Mouse (Mus musculus): ENCODE results near the gene Gm20388. TPM values are rescaled to one million over a fixed set of nuclear protein-coding genes. Genes with fewer than 3 reads are reported as not detected.
A peak's percentile ranks its signal among the peaks of the same experiment; 100 is the strongest.

Gene Gm20388
- total and polyA plus RNA-seq, 2 experiments from 2014 or later: 17.3 TPM; not detected in 1

DNA sequence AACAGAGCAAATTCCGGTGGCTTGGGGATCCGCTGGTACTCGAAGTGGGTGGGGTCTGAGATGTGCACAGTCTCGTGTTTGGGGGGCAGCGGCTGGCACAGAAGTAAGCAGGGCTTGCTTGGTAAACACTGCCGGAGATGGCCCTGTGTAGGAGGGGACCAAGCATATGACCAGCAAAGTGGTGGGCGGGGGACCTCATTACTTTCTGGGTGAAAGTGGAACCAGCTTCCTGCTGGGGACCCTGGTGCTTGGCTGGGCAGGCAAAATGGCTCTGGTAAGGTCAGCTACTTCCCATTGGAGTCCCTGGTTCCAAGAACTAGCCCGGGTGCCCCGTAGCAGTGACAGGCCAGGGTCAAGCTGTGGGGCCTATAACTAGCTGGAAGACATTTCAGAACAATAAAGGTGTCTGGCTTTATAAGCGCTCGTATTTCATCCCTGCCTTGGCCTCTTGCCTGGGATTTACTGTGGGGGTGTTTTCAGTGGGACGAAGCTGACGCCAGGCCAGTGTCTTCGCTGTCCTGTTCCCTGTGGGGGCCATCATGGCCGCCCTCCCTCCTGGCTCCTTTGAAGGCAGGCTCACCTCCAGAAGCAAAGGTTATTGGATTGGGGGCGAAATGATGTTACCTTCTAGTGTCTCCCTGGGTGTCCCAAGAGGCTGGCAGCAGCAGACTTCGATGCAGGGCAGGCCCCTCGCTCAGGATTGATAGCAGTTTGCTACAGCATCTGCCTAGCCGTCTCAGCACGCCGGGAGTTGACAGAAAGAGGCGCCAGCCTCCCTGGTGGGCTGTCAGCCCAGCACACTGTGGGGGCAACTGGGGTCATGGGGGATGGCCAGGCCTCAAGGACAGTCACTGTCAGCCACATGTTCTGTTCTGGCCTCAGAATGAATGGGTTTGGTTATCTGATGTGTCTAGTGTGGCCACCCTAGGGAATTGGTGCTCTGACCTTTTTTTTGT is 466.5 kb downstream of the Gm20388 start:
- 60% methylated on average over 22 of the region's 22 CpGs for WGBS
- Histone ChIP-seq H3K4me1 (ENCODE audit: control insufficient read depth, insufficient read depth) (peaks cover 65% of the 10 kb centered on the region), H3K36me3 (replicated peaks; ENCODE audit: control insufficient read depth, insufficient read depth, low read length) (no peaks in the 10 kb centered on the region), H3K9ac (replicated peaks; ENCODE audit: low read depth, low read length) (no peak overlapping the region), H3K4me2 (ENCODE audit: low read depth, low read length) (no peak overlapping the region), H3K27me3 (ENCODE audit: control insufficient read depth, insufficient read depth, low read length) (no peaks in the 10 kb centered on the region), H3K9me3 (replicated peaks; ENCODE audit: control insufficient read depth, low read length) (no peaks in the 10 kb centered on the region), H3K27ac (ENCODE audit: low read depth) (no peak overlapping the region), H3K4me3 (ENCODE audit: low read depth, low read length) (no peak overlapping the region)
- DNase-seq (ENCODE audit: low spot score) (no peak), ATAC-seq (ENCODE audit: insufficient read depth, low read depth) (no peak)
- TF ChIP-seq CTCF (IDR thresholded peaks at IDR 0.05; ENCODE audit: low read depth) (no peak), EP300 (IDR thresholded peaks at IDR 0.05; ENCODE audit: low read depth) (no peak)

DNA sequence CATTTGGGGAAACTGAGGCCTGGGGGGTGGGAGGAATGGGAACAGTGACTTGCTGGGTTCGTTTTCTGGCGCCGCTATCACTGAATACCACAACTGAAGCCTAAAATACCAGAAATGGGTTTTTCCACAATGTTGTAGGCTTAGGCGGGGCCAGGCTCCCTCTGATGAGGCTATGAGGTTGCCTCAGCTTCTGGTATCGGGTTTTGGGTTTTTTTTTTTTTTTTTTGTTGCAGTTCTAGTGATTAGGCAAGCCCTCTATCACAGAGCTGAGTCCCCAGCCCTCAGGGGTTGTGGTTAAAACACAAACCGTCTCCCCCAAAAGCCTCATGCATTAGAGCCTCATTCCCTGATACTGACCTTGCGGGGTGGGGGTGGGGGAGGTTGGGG is 467.2 kb downstream of the Gm20388 start:
- no peak overlapping the region for H3K27ac ChIP-seq (ENCODE audit: low read depth)
- H3K9ac ChIP-seq (replicated peaks; ENCODE audit: low read depth, low read length): no peak overlapping the region
- DNase-seq (ENCODE audit: low spot score) (no peak), ATAC-seq (ENCODE audit: insufficient read depth, low read depth) (no peak)
- TF ChIP-seq CTCF (IDR thresholded peaks at IDR 0.05; ENCODE audit: low read depth) (no peak), EP300 (IDR thresholded peaks at IDR 0.05; ENCODE audit: low read depth) (no peak)
- 76% methylated on average over 7 of the region's 7 CpGs for WGBS
- H3K4me2 ChIP-seq (ENCODE audit: low read depth, low read length): no peak overlapping the region
- H3K9me3 ChIP-seq (replicated peaks; ENCODE audit: control insufficient read depth, low read length): no peaks in the 10 kb centered on the region
- peaks cover 64% of the 10 kb centered on the region for H3K4me1 ChIP-seq (ENCODE audit: control insufficient read depth, insufficient read depth)
- H3K36me3 ChIP-seq (replicated peaks; ENCODE audit: control insufficient read depth, insufficient read depth, low read length): no peaks in the 10 kb centered on the region
- no peak overlapping the region for H3K4me3 ChIP-seq (ENCODE audit: low read depth, low read length)
- H3K27me3 ChIP-seq (ENCODE audit: control insufficient read depth, insufficient read depth, low read length): no peaks in the 10 kb centered on the region

DNA sequence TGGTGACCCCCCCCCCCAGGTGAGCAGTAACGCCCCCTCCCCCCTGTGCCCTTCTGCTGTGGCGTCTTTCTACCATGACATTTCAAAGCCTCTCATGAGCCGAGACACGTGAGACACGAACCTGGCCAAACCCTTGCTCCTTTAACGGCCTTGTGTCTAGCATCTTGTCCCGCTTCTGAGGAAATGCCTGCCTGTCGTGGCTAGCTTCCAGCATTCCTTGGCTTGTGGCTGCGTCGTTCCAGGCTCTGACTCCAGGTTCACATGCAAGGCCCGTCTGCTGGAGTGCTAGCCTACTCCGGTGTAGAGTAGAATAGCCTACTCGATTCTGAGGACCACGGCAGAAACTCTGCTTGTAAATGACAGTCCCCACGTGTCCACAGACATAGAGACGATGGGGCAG is 467.7 kb downstream of the Gm20388 start:
- H3K4me1 ChIP-seq (ENCODE audit: control insufficient read depth, insufficient read depth): peaks cover 64% of the 10 kb centered on the region
- TF ChIP-seq EP300 (IDR thresholded peaks at IDR 0.05; ENCODE audit: low read depth) (no peak), CTCF (IDR thresholded peaks at IDR 0.05; ENCODE audit: low read depth) (no peak)
- 21% methylated on average over 16 of the region's 16 CpGs for WGBS
- H3K9me3 ChIP-seq (replicated peaks; ENCODE audit: control insufficient read depth, low read length): no peaks in the 10 kb centered on the region
- H3K36me3 ChIP-seq (replicated peaks; ENCODE audit: control insufficient read depth, insufficient read depth, low read length): no peaks in the 10 kb centered on the region
- H3K4me2 ChIP-seq (ENCODE audit: low read depth, low read length): no peak overlapping the region
- no peak for DNase-seq (ENCODE audit: low spot score)
- H3K9ac ChIP-seq (replicated peaks; ENCODE audit: low read depth, low read length): no peak overlapping the region
- H3K4me3 ChIP-seq (ENCODE audit: low read depth, low read length): no peak overlapping the region
- no peak for ATAC-seq (ENCODE audit: insufficient read depth, low read depth)
- no peaks in the 10 kb centered on the region for H3K27me3 ChIP-seq (ENCODE audit: control insufficient read depth, insufficient read depth, low read length)
- H3K27ac ChIP-seq (ENCODE audit: low read depth): 0 out of 2 replicates have a peak overlapping the region, but pooled peaks have one; percentile 15

DNA sequence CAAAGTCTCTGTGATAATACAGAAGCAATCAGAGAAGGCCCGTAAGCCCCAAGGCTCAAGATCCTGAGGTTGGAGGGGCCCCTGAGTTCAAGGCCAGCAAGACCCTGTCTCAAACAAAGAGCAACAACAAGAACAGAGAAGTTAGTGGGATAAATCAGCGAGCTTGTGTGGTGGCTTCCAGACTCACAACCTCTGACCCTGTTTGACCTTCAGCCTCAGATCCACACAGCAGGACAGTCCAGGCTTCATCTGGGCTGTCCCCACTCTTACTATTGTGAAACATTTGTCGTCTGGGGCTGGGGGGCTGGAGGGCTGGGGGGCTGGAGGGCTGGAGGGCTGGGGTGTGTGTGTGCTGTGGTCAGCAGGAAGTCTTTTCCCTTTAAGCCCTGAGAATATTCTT is 468.4 kb downstream of the Gm20388 start:
- H3K27me3 ChIP-seq (ENCODE audit: control insufficient read depth, insufficient read depth, low read length): no peaks in the 10 kb centered on the region
- TF ChIP-seq EP300 (IDR thresholded peaks at IDR 0.05; ENCODE audit: low read depth) (no peak), CTCF (IDR thresholded peaks at IDR 0.05; ENCODE audit: low read depth) (no peak)
- no peaks in the 10 kb centered on the region for H3K9me3 ChIP-seq (replicated peaks; ENCODE audit: control insufficient read depth, low read length)
- no peak overlapping the region for H3K4me3 ChIP-seq (ENCODE audit: low read depth, low read length)
- no peak overlapping the region; the same call in 1 of the 2 replicates for H3K9ac ChIP-seq (replicated peaks; ENCODE audit: low read depth, low read length)
- DNase-seq (ENCODE audit: low spot score): no peak
- ATAC-seq (ENCODE audit: insufficient read depth, low read depth): no peak
- WGBS: 63% methylated on average over 3 of the region's 3 CpGs
- H3K4me1 ChIP-seq (ENCODE audit: control insufficient read depth, insufficient read depth): peaks cover 70% of the 10 kb centered on the region
- H3K27ac ChIP-seq (ENCODE audit: low read depth): no peak overlapping the region
- H3K36me3 ChIP-seq (replicated peaks; ENCODE audit: control insufficient read depth, insufficient read depth, low read length): no peaks in the 10 kb centered on the region
- H3K4me2 ChIP-seq (ENCODE audit: low read depth, low read length): no peak overlapping the region

DNA sequence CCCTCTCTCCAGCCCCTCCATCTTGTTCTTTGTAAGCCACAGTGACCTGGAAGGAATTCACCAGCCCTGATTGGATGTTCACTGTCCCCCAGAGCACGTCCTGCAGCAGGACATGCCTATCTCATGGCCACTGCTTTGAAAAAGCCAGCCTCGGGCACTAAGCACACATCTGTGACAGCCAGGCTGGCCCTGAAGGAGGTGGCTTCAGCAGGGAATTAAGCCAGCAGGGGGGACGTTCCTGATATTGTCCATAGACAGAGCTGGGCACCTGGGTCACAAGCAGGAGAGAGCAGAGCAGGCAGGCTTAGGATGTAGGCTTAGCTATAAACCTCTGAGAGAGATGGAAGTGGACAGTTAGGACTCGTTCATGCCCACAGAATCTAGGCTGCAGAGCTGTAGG is 471.2 kb downstream of the Gm20388 start:
- peak overlapping the region; percentile 94 for H3K27ac ChIP-seq (ENCODE audit: low read depth)
- H3K4me2 ChIP-seq (ENCODE audit: low read depth, low read length): no peak overlapping the region
- no peaks in the 10 kb centered on the region for H3K36me3 ChIP-seq (replicated peaks; ENCODE audit: control insufficient read depth, insufficient read depth, low read length)
- no peaks in the 10 kb centered on the region for H3K9me3 ChIP-seq (replicated peaks; ENCODE audit: control insufficient read depth, low read length)
- DNase-seq (ENCODE audit: low spot score) (no peak), ATAC-seq (ENCODE audit: insufficient read depth, low read depth) (peak; percentile 1; the same call in 1 of the 2 replicates)
- H3K4me3 ChIP-seq (ENCODE audit: low read depth, low read length): no peak overlapping the region
- 21% methylated on average over 4 of the region's 4 CpGs for WGBS
- no peak overlapping the region for H3K9ac ChIP-seq (replicated peaks; ENCODE audit: low read depth, low read length)
- H3K27me3 ChIP-seq (ENCODE audit: control insufficient read depth, insufficient read depth, low read length): no peaks in the 10 kb centered on the region
- TF ChIP-seq EP300 (IDR thresholded peaks at IDR 0.05; ENCODE audit: low read depth) (no peak), CTCF (IDR thresholded peaks at IDR 0.05; ENCODE audit: low read depth) (no peak)
- peaks cover 57% of the 10 kb centered on the region for H3K4me1 ChIP-seq (ENCODE audit: control insufficient read depth, insufficient read depth)
